Mouse (Mus musculus): ENCODE measurements around the gene Stab2. TPM values are rescaled to one million over a fixed set of nuclear protein-coding genes. Genes with fewer than 3 reads are reported as not detected.
A peak's percentile ranks its signal among the peaks of the same experiment; 100 is the strongest.

Gene Stab2
- polyA plus RNA-seq, 1 experiment from 2014 or later, result 0.17 TPM

GRCm38 (mm10) chr10:86886434-86886833 lies 121.4 kb downstream of the Stab2 start:
- no peak for TF ChIP-seq EP300 (optimal IDR thresholded peaks at IDR 0.05)
- TF ChIP-seq CTCF (IDR thresholded peaks at IDR 0.05; ENCODE audit: low read depth), result no peak
- Histone ChIP-seq H3K9me3 (ENCODE audit: control insufficient read depth, low read length) (no peaks in the 10 kb centered on the region), H3K27me3 (ENCODE audit: control insufficient read depth, insufficient read depth, low read length) (no peaks in the 10 kb centered on the region), H3K9ac (ENCODE audit: low read length) (no peak overlapping the region), H3K36me3 (ENCODE audit: control insufficient read depth, insufficient read depth, low read length) (no peaks in the 10 kb centered on the region), H3K4me1 (replicated peaks; ENCODE audit: control insufficient read depth, insufficient read depth) (no peaks in the 10 kb centered on the region), H3K27ac (replicated peaks) (no peak overlapping the region), H3K4me3 (ENCODE audit: low read depth, low read length) (no peak overlapping the region), H3K4me2 (replicated peaks; ENCODE audit: low read depth) (no peak overlapping the region)
- WGBS, result 84% methylated on average over 1 of the region's 1 CpGs
- DNase-seq (ENCODE audit: low spot score) (no peak), ATAC-seq (ENCODE audit: low FRiP score, low TSS enrichment) (no peak)

GRCm38 (mm10) chr10:86881448-86881847 lies 126.4 kb downstream of the Stab2 start:
- Histone ChIP-seq H3K4me1 (replicated peaks; ENCODE audit: control insufficient read depth, insufficient read depth) (no peaks in the 10 kb centered on the region), H3K4me2 (replicated peaks; ENCODE audit: low read depth) (no peak overlapping the region), H3K4me3 (ENCODE audit: low read depth, low read length) (no peak overlapping the region), H3K27me3 (ENCODE audit: control insufficient read depth, insufficient read depth, low read length) (no peaks in the 10 kb centered on the region), H3K9me3 (ENCODE audit: control insufficient read depth, low read length) (no peaks in the 10 kb centered on the region), H3K27ac (replicated peaks) (no peak overlapping the region), H3K9ac (ENCODE audit: low read length) (no peak overlapping the region), H3K36me3 (ENCODE audit: control insufficient read depth, insufficient read depth, low read length) (no peaks in the 10 kb centered on the region)
- TF ChIP-seq CTCF (IDR thresholded peaks at IDR 0.05; ENCODE audit: low read depth) (no peak), EP300 (optimal IDR thresholded peaks at IDR 0.05) (no peak)
- DNase-seq (ENCODE audit: low spot score) (no peak), ATAC-seq (ENCODE audit: low FRiP score, low TSS enrichment) (no peak)

- WGBS, result 44% methylated on average over 5 of the region's 5 CpGs
These were observed 127.6 kb downstream of the Stab2 start for GRCm38 (mm10) chr10:86880071-86880806.

GRCm38 (mm10) chr10:86878721-86879120 lies 129.1 kb downstream of the Stab2 start:
- Histone ChIP-seq H3K9ac (ENCODE audit: low read length) (no peak overlapping the region), H3K36me3 (ENCODE audit: control insufficient read depth, insufficient read depth, low read length) (no peaks in the 10 kb centered on the region), H3K27ac (replicated peaks) (no peak overlapping the region), H3K9me3 (ENCODE audit: control insufficient read depth, low read length) (no peaks in the 10 kb centered on the region), H3K4me2 (replicated peaks; ENCODE audit: low read depth) (no peak overlapping the region), H3K4me1 (replicated peaks; ENCODE audit: control insufficient read depth, insufficient read depth) (no peaks in the 10 kb centered on the region), H3K27me3 (ENCODE audit: control insufficient read depth, insufficient read depth, low read length) (no peaks in the 10 kb centered on the region), H3K4me3 (ENCODE audit: low read depth, low read length) (no peak overlapping the region)
- ATAC-seq (ENCODE audit: low FRiP score, low TSS enrichment) (no peak), DNase-seq (ENCODE audit: low spot score) (no peak)
- TF ChIP-seq EP300 (optimal IDR thresholded peaks at IDR 0.05) (no peak), CTCF (IDR thresholded peaks at IDR 0.05; ENCODE audit: low read depth) (no peak)
- WGBS, result 64% methylated on average over 7 of the region's 7 CpGs

More at GRCm38 (mm10) chr10:86880071-86880806, 127.6 kb downstream of the Stab2 start:
- Histone ChIP-seq H3K27ac (replicated peaks) (0 out of 2 replicates have a peak overlapping the region, but pooled peaks have one; percentile 24), H3K4me3 (ENCODE audit: low read depth, low read length) (no peak overlapping the region), H3K9ac (ENCODE audit: low read length) (no peak overlapping the region), H3K4me1 (replicated peaks; ENCODE audit: control insufficient read depth, insufficient read depth) (no peaks in the 10 kb centered on the region), H3K36me3 (ENCODE audit: control insufficient read depth, insufficient read depth, low read length) (no peaks in the 10 kb centered on the region), H3K27me3 (ENCODE audit: control insufficient read depth, insufficient read depth, low read length) (no peaks in the 10 kb centered on the region), H3K9me3 (ENCODE audit: control insufficient read depth, low read length) (no peaks in the 10 kb centered on the region), H3K4me2 (replicated peaks; ENCODE audit: low read depth) (no peak overlapping the region)
- ATAC-seq (ENCODE audit: low FRiP score, low TSS enrichment) (no peak), DNase-seq (ENCODE audit: low spot score) (no peak)
- TF ChIP-seq EP300 (optimal IDR thresholded peaks at IDR 0.05) (no peak), CTCF (IDR thresholded peaks at IDR 0.05; ENCODE audit: low read depth) (no peak)

- ATAC-seq (ENCODE audit: low FRiP score, low TSS enrichment) (no peak), DNase-seq (ENCODE audit: low spot score) (no peak)
- TF ChIP-seq CTCF (IDR thresholded peaks at IDR 0.05; ENCODE audit: low read depth) (no peak), EP300 (optimal IDR thresholded peaks at IDR 0.05) (no peak)
- H3K27ac ChIP-seq (replicated peaks), result no peak overlapping the region
- no peaks in the 10 kb centered on the region for H3K4me1 ChIP-seq (replicated peaks; ENCODE audit: control insufficient read depth, insufficient read depth)
- H3K9ac ChIP-seq (ENCODE audit: low read length), result no peak overlapping the region
- H3K4me3 ChIP-seq (ENCODE audit: low read depth, low read length), result no peak overlapping the region
- no peaks in the 10 kb centered on the region for H3K27me3 ChIP-seq (ENCODE audit: control insufficient read depth, insufficient read depth, low read length)
- H3K4me2 ChIP-seq (replicated peaks; ENCODE audit: low read depth), result no peak overlapping the region
- 59% methylated on average over 5 of the region's 5 CpGs for WGBS
- no peaks in the 10 kb centered on the region for H3K36me3 ChIP-seq (ENCODE audit: control insufficient read depth, insufficient read depth, low read length)
- H3K9me3 ChIP-seq (ENCODE audit: control insufficient read depth, low read length), result no peaks in the 10 kb centered on the region
These were observed 135.2 kb downstream of the Stab2 start for GRCm38 (mm10) chr10:86872591-86872990.

GRCm38 (mm10) chr10:86872121-86872520 lies 135.7 kb downstream of the Stab2 start:
- whole genome bisulfite sequencing, result 56% methylated on average over 7 of the region's 7 CpGs
- Histone ChIP-seq H3K4me2 (replicated peaks; ENCODE audit: low read depth) (no peak overlapping the region), H3K27me3 (ENCODE audit: control insufficient read depth, insufficient read depth, low read length) (no peaks in the 10 kb centered on the region), H3K4me3 (ENCODE audit: low read depth, low read length) (no peak overlapping the region), H3K9me3 (ENCODE audit: control insufficient read depth, low read length) (no peaks in the 10 kb centered on the region), H3K9ac (ENCODE audit: low read length) (no peak overlapping the region), H3K4me1 (replicated peaks; ENCODE audit: control insufficient read depth, insufficient read depth) (no peaks in the 10 kb centered on the region), H3K36me3 (ENCODE audit: control insufficient read depth, insufficient read depth, low read length) (no peaks in the 10 kb centered on the region), H3K27ac (replicated peaks) (no peak overlapping the region)
- no peak for TF ChIP-seq EP300 (optimal IDR thresholded peaks at IDR 0.05)
- TF ChIP-seq CTCF (IDR thresholded peaks at IDR 0.05; ENCODE audit: low read depth), result no peak
- DNase-seq (ENCODE audit: low spot score) (no peak), ATAC-seq (ENCODE audit: low FRiP score, low TSS enrichment) (no peak)
